Mouse (Mus musculus) G1E (cell line): ENCODE measurements around the gene Gcn1l1.

Experiments
- CTCF ChIP-seq: IDR thresholded peaks from 2 replicates; pipeline ENCODE4 v1.5.1; 2012; ENCODE audit warnings: low read depth, low read length, inconsistent platforms, mixed read lengths
- TAL1 ChIP-seq: conservative IDR thresholded peaks from 2 replicates; pipeline ENCODE4 v1.6.1; 2012; ENCODE audit warnings: low read depth, low read length, inconsistent platforms, mixed read lengths

DNA sequence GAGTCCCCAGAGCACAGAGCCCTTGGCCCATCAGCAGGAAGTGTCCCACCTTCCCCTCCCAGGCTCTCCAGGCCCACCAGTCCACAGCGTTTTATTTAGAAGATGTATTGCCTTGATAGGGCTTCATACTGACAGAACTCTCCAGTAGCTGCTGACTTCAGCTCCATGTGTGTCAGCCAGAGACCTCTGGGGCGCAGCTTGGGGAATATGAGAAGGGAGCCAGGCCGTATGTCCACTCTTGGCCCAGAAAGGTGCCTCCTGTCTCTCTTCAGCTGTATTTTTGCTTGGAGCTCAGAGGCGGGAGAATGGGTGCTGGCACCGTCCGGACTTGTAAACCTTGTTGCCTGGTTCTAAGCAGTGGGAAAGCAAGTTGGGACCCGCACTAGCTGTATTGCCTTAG, 17.6 kb upstream of the Gcn1l1 start:
- TF ChIP-seq TAL1 = no peak
- no peak for TF ChIP-seq CTCF
